Mouse (Mus musculus) c-Kit-negative CD71-positive TER-119-positive erythroid progenitor cells, embryonic 14.5 days (primary cell): ENCODE data around the gene Aldh1a3.

Source experiments
- DNase-seq: peaks from one replicate; pipeline ENCODE4 v3.0.0-alpha.2; 2013; ENCODE audit warnings: low read depth, low spot score

The Aldh1a3 gene

DNA sequence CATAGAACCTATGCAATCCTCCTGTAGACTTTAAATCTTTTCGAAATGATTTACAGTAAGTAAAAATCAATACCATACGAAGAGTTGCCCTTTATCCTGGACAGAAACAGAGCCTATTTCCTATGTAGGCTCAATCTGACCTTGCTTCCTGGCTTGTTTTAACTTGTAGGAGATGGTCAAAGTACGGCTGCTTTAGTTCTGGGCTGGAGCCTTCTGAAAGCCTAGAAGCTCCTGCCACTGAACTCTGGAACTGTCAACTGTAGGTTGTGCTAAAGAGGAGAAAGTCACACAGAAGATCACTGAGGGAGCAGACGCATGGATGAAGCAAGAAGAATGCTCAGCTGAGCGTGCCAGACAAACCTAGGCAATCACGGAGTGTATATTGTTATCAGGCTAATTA lies 56.3 kb downstream of the Aldh1a3 start:
- no peak for DNase-seq

DNA sequence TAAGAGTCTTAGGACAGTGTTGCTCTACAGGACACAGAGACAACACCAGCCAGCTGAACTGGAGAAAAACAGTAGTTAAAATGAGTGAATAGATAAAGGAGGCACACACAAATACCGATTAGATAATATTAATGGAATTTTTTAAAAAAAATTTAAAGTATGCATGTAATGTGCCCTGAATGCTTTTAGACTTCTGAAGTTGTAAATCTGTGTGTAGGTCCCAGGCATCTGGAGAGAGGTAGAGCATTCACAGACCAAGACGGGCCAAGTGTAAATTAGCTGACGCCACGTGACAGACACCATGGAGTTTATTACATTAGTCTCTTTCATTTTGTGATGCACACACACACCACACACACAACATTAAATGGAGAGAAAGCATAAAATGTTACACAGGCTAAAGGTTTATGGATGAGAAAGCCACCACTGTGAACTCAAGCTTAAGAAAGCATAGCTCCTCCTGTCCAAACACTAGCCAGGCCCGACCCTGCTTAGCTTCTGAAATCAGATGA lies 57.3 kb downstream of the Aldh1a3 start:
- DNase-seq: no peak

DNA sequence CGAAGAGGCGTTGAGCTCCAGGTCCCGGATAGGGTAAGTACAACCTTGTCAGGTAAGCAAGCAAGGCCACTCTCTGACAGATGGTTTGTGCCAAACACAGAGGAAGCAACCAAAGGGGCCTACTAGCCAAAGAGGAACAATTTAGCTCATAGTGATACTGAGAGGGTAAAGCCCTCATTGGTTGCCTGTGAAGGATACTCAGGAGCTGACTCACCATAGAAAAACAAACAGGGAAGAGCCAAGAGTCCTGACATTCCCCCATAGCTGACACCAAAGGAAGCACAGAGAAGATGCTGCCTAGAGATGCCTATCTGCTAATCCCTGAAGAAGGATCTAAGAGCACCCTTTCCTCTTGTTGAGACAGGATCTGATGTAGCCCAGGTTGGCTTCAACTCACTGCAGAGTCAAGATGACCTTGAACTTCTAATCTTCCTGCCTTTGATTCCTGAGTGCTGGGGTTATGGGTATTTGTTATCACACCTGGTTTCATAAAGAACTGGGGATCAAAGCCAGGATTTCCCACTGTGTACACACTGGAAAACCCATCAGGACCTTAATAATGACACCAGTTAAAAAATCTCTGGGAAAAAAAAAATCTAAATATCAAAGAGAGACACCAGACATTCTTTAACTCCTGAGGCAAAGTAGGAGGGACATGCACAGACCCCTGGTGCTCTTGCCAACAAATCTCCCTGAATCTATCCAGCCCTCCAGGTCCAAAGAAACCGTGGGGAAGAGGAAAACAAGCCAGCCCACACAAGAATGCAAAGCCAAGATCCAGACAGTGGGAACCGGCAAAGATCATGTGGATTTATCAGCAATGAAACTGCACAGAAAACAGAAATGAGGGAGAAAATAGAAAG lies 58.0 kb downstream of the Aldh1a3 start:
- DNase-seq: no peak

DNA sequence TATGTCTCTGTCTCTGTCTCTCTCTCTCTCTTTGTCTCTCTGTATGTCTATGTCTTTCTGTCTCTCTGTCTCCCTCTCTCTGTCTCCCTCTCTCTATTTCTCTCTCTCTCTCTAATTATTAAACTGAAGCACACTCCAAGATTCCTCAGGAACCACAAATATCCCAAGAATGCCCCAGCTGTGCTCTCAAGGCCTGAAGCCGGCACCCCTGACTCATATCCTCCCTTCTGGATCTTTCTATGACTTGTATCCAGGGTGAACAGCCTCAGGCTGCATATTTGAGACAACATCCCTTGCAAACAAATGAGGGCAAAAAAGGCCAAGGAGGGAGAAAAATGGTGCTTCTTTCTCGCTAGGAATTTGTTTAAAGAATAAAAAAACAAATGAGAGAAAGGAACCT lies 61.4 kb downstream of the Aldh1a3 start, which contains the start of gene Gm10974:
Gm10974 (plus strand) TSS at position 2 of the 400 bp plus-strand sequence.
- DNase-seq: no peak

DNA sequence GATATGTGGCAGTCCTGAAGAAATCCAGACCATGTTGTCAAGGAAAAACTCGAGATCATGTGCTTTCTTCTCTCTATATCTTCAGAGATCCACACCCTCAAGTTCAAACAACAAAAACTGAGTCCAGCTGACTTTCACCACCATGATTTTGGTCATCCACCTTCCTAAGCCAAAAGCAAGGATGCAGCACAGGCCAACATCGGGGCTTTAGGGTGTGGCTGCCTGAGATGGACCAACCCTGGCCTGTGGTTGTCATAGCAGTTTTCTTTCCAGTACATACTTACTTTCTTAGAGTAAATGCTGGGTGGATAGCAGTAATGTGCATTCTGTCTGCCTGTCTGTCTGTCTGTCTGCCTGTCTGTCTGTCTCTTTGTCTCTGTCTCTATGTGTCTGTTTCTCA lies 61.9 kb downstream of the Aldh1a3 start:
- DNase-seq: no peak

DNA sequence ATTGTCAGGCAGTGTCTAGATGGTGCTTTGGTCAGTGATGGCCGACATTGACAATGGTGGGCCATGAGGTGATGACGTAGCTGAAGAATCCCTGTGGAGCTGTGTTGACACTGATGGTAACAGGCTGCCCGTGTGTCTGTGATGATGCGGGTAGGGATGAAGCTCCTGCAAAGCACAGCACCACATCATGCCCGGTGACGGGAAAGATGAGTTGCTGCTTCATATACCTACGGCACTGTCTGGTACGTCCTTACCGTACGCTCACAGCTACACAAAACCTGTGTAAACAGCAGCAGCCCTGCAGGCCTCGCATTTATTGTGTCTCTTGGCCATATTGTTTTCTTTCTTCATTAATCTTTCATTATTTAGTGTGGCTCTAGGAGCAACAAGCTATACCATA lies 62.8 kb downstream of the Aldh1a3 start:
- DNase-seq: no peak

DNA sequence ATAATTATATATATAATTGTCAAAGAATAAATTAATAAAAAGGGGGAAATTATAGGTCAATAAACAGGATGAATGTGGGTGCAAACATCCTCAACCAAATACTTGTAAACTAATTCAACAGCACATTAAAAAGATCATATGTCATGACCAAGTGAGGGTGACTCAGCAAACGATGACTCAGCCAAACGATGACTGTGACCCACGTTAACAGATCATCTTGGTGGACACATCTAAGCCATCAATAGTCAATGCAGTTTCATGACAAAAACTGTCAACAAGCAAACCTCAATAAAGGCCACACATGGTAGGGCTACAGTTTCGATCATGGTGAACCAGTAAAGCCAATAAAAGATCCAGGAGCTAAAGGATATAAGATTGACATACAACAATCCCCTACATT lies 68.3 kb downstream of the Aldh1a3 start:
- peak; percentile 19 for DNase-seq

DNA sequence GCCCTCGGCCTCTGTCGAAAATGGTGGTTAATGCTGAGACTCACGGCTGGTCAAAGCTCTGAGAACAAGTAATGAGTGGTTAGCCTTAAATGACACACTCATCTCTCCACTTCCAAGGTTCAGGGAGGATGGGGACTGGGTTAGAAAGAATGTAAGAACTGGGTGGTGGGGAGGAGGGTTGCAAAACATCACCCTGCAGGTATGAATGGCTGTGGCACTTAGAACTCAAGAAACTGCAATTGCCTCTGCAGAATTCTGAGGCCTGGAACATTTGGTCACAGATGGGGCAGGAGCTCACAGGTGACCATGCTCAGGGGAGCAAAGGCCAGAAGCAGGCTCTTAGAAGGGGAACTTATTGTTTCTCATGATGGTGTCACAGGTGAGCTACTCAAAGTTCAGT lies 68.9 kb downstream of the Aldh1a3 start:
- DNase-seq: no peak

DNA sequence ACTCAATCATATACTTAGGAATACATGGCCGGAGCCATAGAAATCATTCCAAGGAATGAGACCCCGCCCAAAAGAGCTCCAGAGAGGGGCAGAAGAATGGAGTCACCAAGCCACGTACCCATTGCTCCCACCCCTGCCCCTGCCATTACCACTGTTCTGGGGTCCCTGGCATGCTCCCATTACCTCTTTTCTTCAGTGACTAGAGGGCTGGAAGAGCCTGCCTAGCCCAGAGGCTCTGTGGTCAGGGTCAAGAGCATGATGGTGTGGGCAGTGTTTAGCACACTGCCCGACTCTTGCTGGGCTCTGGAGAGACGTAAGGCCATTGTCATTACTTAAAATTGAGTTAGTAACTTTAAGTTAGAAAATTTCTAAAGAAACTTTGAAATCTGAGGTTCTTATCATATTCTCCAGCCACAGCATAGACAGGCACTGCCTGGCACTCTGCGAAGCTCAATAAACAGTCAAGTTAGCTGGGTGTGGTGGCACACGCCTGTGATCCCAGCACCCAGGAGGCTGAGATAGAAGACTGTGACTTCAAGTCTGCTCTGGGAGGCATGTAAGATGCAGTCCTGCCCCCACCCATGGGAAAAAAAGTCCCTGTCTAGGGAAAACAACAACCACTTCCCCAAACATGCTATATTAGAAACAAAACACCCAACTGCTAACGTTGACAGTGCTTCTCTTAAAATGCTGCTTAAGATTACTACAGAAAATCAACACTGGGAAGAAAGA lies 71.4 kb downstream of the Aldh1a3 start:
- no peak for DNase-seq

DNA sequence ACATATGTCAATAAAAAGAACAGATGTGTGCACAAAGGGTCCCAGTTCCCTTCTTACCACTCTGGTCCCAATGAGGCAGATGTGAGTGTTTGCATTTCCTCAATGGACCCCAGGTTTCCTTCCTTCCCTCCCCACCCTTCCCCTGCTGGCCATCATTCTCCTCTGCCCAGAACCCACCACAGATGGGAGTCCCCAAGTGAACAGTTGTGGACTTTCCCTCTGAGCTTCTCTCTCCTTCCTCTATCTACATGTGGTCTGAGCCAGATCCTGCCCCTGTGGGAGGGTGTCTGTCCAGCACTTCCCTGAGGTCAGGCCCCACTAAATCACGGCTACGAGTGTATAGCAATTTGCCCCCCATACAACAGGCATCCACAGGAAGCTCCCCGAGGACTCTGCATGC lies 72.4 kb downstream of the Aldh1a3 start:
- DNase-seq: no peak

DNA sequence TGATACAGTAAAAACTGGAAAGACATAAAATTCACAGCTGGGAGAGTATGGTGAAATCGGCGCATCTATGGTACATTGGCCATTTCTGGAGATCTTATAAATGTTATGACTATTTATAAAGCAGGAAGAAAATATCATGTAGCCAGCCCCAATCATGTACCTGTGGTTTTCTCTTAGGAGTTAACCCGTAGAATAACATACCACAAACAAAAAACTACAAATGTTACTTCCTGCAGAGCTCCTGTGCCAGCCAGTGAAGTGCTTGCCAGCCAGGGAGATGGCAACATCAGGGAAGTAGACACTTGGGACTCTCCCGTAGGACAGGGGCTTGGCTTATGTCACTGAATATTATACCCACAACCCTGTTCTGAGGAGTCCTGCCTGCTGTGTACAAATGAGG lies 76.2 kb downstream of the Aldh1a3 start:
- DNase-seq: no peak

DNA sequence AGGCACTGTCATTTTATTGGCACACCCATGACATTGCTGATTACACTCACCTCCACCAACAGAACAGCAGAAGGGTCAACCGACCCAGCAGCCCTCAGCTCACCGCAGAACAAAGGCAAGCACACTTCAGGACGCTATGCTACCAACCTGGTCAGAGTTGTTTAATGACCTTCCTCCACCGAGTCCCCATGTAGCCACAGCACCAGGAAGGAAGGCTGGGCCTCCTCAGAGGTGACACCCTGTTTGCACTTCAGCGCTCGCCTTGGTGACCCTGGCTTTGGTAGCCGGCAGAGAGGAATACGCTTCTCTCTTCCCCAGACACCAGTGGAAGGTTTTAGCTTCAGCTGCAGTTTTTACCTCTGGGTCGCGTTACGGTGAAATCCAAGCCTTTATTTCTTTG lies 77.6 kb downstream of the Aldh1a3 start:
- DNase-seq: no peak

DNA sequence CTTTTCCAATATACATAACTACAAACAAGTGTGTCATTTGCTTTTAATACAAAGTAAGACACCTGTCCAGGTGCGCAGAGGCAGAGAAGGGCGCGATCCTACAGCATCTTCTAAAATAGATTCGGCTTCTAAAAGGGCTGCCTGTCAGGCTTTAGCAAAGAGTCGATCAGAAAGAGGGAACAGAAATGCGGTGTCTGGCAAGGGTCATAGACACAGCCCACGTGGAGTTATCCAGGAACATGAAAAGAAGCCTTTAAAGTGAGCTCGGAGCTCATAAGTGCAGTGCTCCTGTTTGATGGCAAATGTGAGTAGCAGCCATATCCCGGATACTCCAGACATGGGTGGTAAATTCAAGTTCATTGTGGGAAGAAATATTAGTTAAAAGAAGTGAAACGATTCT lies 78.7 kb downstream of the Aldh1a3 start:
- DNase-seq: no peak

DNA sequence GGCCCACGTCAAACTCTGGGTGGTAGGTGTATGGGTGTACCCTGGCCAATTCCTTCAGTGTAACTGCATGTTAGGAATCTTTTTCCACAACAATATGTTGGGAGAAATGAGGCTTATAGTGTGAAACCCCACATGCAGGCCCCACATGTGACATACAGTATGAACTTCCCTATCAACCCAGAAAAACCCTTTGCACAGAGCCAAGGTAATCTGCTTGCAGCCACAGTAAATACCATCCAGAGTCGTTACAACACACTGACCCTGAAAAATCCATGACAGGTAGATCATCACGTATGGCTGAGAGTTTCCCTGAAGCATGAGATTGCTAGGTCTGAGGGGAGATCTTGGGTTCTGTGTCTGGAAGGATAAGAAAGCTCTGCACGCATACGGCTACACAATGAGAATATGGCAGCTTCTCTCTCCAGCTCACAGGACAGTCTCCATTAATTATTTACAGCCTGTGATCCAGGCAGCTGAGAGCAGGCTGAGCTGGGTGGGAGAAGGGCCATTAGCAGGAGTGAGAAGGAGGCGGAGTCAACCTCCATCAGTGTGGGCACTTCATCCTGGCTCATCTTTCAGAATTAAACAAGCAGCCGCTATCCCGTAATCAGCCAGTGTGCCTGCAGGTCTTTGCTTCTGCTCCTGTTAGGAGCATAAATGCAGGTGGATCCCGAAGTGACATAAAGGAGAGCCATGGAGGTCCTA lies 80.2 kb downstream of the Aldh1a3 start:
- no peak for DNase-seq

DNA sequence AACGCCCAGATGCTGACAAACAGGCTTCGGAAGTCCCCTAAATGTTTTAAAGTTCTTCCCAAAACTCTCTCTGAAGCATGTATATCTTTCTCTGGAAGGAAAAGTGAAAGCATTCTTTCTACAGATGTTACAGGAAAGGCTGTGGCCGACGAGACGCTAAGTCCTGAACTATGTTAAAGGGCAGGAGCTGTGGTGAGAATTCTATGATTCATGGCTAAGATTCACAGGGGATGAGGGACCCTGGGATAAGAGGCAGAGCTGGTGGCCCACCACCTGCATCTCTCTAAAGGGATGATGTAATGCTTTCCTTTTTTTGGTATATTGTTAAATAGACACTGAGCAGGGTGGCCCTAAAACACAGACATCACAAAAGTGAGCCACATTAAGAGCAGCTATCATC lies 84.0 kb downstream of the Aldh1a3 start:
- no peak for DNase-seq

DNA sequence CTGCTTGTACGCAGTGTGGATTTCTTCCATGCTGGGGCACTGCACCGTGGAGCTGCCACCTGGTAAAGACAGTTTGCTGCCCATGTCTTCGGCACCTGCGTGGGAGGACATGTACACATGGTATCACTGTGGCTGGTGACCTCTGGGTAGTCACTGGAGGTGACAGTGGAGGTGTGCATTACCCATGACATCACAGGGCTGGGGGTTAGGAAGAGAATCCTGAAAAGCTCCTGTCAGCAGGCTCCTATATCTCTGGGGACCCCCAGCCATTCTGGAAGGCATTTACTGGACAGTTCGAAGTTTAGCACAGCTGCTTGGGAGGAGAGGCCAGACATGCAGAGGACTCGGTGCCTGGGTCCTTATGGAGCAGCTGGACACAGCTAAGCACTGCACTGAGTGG lies 84.5 kb downstream of the Aldh1a3 start:
- no peak for DNase-seq

DNA sequence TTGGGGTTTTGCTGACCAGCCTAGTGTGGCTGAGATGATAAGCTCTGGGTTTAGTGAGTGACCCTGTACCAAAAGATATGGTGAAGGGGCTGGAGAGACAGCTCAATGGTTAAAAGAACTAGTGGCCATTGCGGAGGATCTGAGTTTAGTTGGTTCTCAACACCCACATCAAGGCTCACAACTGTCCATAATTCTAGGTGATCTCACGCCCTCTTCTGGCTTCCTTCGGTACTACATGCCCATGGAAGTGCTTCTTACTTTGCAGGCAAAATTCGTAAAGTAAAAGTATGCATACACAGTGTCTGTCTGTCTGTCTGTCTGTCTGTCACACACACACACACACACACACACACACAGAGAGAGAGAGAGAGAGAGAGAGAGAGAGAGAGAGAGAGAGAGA lies 85.0 kb downstream of the Aldh1a3 start:
- DNase-seq: peak; percentile 22
